Mouse (Mus musculus) mesoderm, embryonic 11.5 days (tissue): Measurements from ENCODE around the gene Dtx3l.
"Not testable (repeated sequence)": the region's sequence is repeated elsewhere in the genome, so short reads cannot be mapped to it uniquely, and the experiment has no call there.

Experiments used
- DNase-seq: peaks from one replicate; pipeline ENCODE4 v3.0.0-alpha.2; 2012; ENCODE audit warnings: low read depth, low spot score

Gene Dtx3l

DNA sequence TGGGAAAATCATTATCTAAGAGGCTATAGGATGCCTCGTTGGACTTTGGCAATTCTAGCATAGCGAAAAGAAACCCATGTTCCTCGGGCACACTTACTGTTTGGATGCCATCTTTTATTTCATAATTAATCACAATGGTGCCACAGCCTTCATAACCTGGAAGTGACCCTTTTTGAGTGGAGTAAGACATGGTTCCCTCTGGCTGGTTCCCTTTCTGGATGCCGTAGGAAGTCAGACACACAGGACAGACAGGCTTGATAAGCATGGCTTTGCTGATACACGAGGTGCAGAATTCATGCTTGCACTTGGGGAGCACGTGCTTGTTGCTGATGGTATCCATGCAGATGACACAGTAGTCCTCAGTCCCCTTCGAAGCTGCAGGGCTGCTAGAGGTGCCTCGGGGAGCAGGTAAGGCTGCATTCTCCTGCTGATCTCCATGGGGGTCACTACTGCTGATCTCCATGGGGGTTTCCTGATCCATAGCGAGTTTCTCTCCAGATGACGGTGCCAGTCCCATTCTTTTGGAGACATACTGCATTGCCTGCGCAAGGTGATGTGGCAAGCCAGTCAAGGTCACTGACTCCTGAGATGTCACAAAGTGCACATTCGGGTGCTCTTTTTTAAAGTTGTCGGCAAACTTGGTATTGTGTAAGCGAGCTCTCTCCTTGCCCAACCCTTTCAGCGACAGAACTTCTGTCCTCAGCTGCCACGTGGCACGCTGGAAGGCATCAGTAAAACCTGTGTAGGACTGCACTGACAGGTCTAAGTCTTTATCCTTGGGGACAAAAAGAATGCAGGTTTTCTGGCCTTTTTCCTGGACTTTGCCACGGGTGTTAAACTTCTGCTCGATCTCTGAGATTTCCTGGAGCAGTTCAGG, 6.5 kb downstream of the Dtx3l start:
- DNase-seq = no peak

DNA sequence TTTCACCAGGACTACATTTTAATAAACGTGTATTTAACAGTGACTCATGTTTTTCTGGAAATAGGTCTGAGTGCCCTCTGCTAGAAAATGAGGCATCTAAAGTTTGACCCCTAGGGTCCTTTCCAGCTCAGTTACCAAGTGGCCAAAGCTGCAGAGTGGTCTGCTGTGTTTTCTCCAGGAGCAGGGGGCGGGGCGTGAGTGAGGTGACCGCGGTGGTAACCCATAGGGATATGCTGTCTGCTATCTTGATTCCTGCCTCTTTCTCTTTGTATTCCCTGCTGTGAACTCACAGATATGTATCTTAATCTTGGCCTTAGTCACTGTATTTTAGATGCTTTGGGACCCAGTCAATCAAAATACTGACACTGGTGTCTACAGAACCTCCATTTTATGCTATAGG, 14.6 kb downstream of the Dtx3l start:
- DNase-seq = no peak

DNA sequence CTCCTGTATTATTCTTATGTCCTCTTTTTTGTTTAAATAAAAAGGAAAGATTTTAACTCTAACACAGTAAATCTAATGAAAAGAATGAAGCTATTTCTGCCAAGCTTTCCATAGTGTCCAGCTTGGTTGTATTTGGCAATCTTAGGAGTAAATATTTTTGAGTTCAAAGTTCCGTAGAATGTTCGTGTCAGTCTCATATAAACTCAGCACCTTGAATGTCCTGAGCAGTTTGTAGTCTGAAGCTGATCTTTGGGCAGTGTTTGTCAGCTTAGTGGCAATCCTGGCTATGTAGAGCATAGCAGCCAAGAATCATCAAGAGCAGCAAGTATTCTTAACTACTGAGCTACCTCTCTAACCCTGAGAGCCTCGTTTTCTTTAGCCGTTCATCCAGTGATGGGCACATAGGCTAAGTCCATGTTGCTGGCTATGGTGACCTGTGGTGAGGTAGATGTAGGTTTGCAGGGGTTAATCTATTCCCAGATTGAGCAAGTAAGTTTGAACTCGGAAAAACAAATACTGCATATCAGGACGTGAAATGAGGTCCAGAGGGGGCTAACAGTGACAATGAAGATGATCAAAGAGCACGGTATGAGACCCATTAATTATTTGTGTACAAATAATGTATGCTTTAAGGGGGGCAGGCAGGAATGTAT, 15.3 kb downstream of the Dtx3l start:
- DNase-seq = no peak

DNA sequence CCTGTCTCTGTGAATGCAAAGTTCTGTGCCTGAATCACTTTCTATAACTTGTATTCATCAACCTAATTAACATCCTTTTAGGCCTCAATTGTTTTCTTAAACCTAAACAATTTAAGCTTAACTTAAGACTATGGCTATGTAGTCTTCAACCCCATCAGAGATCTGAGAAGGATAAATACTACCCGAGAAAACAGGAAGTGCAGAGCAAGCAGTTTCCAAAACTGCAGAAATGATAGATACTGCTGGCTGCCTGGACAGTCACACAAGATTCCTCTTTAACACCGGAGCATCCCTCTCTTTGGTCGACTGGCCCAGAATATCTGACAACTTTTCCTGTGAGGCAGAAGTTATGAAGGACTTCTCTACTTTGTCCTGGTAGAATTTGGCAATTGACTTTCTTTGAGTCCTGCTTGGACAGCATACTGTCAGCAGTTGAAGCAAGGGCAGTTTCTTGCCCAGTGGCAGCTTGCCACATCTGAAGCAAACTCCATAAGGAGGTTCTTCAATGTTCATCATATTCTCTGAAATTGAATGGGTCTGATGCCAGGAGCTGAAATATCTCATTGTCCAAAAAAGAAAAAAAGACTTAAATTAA, 16.6 kb downstream of the Dtx3l start:
- no peak for DNase-seq

DNA sequence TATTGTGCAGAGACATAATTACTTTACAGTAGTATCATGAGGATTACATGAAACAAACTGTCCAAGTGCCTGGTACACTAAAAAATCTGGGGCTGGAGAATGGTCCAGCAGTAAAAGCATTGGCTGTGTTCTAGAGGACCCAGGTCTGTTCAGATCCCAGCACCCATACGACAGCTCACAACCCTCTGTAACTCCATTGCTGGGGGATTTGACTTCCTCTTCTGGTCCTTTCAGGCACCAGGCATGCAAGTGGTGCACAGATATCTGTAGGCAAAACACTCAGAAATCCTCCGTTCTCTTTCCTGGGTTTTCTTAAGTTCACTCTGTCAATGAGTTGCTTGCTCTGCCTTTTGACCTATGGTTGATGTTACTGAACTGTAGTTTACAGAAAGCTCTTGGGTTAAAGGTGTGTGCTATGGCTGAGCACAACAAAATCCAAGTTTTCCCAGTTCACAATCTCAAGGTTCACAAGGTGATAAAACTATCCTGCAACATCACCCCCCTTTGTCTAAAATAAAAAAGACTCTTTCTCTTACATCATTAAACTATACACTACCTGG, 17.2 kb downstream of the Dtx3l start:
- no peak for DNase-seq

DNA sequence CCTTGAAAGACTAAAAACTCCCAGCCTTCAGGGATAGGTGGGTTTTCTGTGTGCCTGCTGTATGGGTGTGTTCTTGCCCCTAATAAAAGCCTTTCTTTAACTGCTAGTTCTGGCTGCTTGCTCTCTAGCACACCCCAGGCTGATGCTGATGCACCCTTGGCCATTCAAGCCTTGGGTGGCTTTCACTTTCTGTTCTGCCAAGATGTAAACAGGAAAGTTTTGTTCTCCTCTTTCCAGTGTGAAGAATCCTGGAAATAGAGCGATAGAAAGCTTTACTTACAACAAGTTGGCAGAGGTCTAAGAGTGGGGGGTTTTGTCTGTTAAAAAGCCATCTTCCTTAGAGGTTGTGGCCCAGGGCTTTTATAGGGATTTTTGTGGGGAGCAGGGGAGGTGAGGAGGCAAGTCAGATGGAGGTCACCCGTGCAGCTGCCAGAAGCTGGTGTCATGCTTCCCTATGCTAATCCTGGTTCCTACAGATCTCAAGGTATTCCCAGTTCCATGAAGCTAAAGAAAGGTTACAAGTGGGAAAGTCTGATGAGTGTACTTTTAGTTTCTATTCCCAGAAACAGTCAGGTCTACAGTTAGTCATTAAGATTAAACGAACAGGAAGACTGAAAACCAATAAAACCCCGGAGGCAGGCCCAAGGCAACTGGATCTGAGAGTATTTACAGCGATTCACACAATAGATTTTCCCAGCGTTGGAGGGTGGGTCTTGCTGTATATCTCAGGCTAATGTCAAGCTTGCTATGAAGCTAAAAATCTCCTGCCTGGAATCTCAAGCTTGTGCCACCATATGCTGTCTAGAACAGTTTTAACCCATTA, 20.0 kb downstream of the Dtx3l start:
- DNase-seq = no peak

DNA sequence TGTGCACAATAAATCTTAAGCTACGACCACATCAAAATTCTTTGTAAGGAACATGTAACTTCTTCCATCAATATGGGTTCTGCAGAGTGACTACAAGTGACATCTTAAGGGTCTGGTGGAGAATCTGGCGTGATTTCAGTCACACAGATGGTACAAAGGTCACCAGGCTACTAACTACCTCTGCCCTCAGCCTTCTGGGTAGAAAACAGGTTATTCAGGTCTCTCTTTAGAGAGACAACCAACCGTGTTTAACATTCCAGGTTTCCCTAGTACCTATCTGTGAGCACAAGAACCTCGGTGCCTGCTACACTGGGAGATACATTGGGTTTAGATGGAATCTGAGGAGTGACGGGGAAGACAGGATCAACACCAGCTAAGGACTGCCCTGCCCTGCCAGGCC, 24.6 kb downstream of the Dtx3l start:
- DNase-seq = no peak

DNA sequence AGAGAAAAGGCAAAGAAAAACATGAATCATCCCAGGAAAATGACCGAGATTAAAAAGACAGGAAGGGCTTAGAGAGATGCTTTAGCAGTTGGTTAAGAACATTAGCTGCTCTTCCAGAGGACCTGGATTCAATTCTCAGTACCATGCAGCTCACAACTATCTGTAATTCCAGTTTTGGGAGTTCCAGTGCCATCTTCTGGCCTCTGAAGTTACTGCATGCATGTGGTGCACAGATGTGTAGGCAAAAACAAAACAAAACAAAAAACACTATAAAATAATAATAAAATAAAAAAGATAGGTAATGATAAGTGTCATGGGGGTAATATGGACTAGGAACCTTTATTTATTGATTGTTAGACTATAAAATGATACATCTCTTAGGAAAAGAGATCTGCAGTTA, 25.4 kb downstream of the Dtx3l start:
- peak; percentile 15 for DNase-seq

DNA sequence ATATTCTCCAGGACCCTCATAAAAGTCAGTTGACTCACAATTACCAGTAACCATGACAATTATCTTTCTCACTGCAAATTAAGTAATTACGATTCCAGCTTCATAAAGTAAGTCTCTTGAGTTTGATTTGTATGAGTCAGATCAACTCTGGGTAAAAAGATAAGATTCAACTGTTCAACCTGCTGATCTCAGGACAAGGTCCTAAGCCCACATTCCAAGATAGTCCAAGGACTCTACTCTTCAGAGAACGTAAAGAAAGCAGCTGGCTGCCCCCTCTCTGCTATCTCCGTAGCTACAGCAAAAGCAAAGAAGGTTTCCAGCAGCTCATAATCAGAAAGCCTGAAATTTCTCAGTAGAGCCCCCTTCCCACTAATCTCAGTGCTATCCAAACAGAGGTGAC, 27.5 kb downstream of the Dtx3l start:
- no peak for DNase-seq

DNA sequence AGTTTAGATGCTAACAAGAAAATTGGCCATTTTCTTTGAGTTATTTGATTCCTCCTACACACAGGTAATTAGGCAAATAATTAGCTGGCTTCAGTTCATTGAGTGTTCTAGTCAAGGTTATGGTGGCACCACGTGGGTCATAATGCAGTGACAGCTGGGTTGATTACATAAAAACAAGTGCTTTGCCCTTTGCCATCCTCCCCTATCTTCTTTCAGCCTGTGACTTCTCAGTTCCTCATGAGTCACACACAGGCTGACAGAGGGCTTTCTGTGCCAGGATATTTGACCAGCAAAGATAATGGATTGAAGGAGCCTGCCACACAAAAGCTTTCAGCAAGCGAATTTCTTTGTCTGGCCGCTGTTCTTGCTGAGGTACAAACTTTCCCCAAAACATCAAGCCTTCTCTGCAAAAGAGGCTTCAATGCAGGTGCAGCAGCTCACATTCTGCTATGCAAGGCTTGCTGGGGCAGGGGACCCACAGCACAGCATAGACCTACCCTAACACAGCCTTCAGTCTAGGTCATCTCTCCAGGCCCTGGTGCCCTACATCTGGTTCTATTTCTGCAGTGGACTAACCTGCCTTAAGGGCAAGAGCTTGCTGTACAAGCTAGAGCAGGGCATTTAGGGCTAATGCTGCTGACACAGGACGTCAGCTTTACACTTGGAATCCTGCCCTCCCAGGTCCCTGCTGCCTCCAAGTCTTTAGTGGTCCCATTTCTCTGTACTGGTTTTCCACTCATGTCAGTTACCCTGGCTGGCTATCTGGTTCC, 31.3 kb downstream of the Dtx3l start:
- no peak for DNase-seq

DNA sequence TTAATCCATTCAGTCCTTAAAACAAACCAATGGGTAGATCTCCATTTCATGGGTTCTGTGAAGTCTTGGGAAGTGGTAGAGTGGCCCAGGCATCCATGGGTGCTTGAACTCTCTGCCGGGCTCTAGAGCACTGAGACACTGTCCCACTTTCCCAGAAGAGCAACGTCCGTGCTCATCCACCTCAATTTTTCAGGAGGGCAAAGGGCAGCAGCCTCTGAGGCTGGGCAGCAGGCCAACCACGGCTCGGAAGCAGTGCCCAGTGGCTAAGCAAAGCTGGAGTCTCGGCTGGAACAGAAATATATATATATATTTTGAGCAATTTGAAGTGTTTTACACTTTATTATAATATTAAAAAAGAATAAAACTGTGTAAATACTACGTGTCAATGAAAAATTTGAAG, 32.1 kb downstream of the Dtx3l start:
- DNase-seq = no peak

DNA sequence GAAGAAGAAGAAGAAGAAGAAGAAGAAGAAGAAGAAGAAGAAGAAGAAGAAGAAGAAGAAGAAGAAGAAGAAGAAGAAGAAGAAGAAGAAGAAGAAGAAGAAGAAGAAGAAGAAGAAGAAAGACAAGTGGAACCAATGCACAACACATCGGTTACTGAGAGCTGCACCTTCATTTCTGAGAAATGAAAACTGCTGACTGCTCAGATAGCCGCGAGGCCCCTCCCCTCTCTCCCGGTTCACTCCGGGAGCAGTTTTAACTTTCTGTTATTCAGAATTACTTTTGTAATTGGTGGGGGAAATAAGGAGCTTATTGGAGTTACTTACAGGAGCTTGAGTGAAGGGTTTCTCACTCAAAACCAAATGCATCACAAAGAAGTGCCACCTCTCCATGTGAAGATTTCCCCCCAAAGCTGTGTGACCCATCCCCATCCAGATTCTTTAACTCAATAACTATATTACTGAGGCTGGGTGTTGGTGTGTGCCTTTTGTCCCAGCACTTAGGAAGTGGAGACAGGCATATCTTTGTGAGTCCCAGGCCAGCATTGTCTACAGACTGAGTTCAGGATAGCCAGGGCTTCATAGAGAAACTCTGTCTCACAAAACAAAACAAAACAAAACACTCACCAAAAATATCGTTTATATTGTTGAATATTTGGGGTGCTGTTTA, 33.0 kb downstream of the Dtx3l start:
- DNase-seq = no peak

DNA sequence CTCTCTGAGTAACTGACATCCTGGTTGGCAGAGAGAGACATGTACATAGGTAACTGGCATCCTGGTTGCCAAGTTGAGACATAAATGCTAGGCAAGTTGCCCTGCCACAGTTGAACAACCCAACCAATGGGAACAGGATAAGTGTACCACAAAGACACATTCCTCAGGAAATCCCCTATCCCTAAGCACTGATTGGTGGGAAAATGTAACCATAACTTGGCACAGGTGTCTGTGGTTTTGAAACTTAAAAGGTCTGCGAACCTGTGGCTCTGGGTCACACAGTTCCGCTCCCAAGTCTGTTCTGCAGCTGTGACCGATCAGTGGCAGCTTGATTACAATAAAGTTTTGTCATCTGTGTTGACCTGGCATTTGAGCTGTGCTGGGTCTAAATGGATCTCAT, 33.6 kb downstream of the Dtx3l start:
- no peak for DNase-seq

DNA sequence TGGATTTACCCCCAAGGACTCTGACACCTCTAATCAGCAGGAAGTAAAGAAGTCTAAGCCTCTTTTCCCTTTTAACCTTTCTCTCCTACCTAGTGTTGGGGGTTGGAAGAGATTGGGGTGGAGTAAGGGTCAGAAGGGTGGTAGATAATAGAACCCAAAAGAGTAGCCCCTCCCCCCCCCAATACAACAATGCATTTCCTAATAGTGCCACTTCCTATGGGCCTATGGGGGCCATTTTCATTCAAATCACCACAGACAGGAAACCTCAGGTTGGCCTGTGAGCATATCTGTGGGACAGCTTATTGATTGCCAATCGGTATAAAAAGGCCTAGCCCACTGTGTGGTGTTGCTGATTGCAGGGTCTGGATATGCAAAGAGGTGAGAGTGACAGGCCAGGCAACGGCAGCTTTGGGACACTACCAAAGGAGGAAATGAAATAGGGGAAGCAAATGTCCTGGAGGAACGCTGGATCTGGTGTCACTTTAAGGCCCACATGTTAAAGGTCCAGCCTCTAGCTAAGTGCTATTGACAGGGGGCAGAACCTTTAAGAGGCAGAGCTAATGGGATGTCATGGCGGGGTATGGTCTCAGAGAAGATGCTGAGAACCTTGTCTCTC, 34.7 kb downstream of the Dtx3l start:
- DNase-seq = no peak

DNA sequence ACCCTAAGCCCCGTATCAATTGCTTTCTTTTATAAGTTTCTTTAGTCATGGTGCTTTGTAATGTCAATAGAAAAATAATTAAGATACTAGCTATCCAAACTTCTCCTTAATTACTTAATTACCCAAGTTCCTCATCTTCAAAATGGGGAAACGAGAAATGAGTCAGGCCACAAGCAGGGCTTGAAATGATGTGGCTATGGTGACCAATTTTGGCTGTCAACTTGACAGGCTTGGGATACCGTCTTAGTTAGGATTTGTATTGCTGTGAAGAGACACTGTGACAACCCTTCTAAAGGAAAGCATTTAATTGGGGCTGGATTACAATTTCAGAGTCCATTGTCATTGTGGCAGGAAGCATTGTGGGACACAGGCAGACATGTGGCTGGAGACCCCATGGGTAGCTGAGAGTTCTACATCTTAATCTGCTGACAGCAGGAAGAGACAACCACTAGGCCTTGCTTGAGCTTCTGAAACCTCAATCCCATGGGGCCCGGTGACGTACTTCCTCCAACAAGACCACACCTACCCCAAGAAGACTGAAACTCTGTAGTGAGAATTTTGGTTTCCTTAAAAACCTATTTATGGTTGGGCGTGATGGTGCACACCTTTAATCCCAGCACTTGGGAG, 35.8 kb downstream of the Dtx3l start:
- DNase-seq = no peak

DNA sequence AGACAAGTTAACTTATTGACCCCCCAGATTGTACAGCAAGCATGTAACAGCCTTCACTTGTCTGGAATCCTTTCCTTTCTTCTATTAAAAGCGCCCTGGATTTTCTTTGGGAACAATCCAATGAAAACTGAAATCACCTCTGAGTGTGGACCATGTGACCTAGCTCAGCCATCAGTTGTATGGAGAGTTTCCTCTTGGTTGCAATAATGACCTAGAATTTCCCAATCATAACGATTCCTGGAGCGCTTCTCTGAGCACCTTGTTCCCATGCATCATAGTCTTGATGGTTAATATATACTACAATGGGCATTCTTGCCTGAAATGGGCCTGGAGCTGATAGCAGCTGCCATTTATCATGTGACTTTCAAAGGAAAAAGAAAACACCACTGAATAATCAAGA, 38.4 kb downstream of the Dtx3l start:
- no peak for DNase-seq

DNA sequence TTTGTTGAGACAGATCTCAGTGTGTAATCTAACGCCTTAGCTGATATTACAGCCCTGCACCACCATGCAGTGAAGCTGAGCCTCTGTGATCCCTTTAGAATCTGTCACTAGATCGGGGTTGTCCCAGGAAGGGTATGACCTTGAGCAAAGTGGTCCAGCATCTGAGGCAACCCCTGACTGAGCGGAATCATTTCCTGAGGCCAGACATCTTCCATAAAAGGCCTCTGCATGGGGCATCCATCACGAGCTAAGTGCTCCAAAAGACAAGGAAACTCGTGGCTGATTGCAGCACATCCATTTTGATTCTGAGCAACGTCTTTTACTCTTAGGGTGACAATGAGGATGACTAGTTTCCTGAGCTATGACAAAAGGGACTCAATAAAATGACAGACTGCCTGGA, 44.0 kb downstream of the Dtx3l start:
- no peak for DNase-seq

DNA sequence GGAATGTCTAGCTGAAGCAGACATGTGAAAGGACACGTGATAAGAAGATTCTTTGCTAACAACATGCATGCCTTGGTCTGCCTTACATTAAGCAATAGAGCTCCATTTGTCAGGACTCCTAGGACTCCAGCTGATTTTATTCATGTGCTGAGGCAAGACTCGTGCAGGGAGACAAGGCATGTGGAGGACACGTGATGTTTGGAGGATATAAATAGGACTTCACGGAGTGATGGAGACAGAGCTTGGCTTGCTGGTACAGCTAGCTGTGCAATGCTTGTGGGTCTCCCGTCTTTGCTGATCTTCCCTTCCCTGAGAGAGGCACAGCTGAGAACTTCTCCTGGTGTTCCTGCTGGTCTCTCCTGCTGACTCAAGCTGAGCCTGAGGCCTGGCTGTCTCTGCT, 47.3 kb downstream of the Dtx3l start:
- DNase-seq = not testable (repeated sequence)

DNA sequence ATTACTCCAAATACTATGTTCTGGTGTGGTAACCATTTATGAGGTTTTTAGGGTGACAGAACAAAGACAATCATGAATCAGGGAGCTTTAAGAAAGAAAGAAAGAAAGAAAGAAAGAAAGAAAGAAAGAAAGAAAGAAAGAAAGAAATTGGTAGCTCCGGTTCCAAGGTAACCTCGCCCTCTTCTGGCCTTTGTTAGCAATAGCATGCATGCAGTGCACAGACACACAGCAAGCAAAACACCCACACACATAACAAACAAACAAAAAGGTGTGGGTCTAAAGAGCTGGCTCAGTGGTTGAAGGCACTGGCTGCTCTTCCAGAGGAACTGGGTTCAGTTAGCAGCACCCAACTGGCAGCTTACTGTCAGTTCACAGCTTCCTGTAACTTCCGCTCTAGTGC, 48.3 kb downstream of the Dtx3l start:
- DNase-seq = no peak

DNA sequence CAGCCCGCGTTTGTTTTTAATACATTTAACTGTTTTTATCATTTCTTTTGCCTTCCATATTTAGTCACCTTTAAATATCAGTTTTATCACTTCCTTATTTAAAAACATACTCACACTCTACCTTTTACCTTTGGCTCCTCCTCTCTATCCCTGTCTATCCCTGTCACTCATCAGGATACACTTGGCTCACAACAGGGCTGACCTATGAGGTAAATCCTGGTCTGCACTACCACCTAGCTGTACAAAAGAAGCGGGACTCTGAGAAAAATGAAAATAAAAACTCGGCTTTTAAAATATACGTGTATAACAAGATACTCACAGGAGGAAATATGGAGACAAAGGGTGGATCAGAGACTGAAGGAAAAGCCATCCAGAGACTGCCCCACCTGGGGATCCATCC, 50.0 kb downstream of the Dtx3l start:
- DNase-seq = no peak
